Mouse (Mus musculus): ENCODE data around the gene Rab31. TPM values are rescaled to one million over a fixed set of nuclear protein-coding genes. Genes with fewer than 3 reads are reported as not detected.
A peak's percentile ranks its signal among the peaks of the same experiment; 100 is the strongest.

Rab31 gene
- polyA plus RNA-seq, 1 experiment from 2014 or later: 73.3 TPM

- Histone ChIP-seq H3K9ac (no peak overlapping the region), H3K27ac (no peak overlapping the region), H3K4me3 (no peak overlapping the region), H3K9me3 (no peaks in the 10 kb centered on the region), H3K27me3 (replicated peaks) (no peaks in the 10 kb centered on the region), H3K4me1 (no peaks in the 10 kb centered on the region), H3K4me2 (replicated peaks) (no peak overlapping the region), H3K36me3 (peaks cover 3% of the 10 kb centered on the region; the same call in 1 of the 2 replicates)
- 96% methylated on average over 12 of the region's 12 CpGs for WGBS
- ATAC-seq (ENCODE audit: low FRiP score, low read depth): no peak
These were observed 20.9 kb upstream of the Rab31 start for GRCm38 (mm10) chr17:65793307-65793930.

- Histone ChIP-seq H3K9me3 (no peaks in the 10 kb centered on the region), H3K36me3 (peaks cover 6% of the 10 kb centered on the region), H3K4me1 (no peaks in the 10 kb centered on the region), H3K4me3 (no peak overlapping the region), H3K9ac (no peak overlapping the region), H3K27me3 (replicated peaks) (no peaks in the 10 kb centered on the region), H3K27ac (no peak overlapping the region), H3K4me2 (replicated peaks) (no peak overlapping the region)
- WGBS: 93% methylated on average over 2 of the region's 2 CpGs
- ATAC-seq (ENCODE audit: low FRiP score, low read depth): no peak
These were observed 18.6 kb upstream of the Rab31 start for GRCm38 (mm10) chr17:65791161-65791560.

GRCm38 (mm10) chr17:65789576-65789975, 17.0 kb upstream of the Rab31 start:
- H3K9ac ChIP-seq: no peak overlapping the region

GRCm38 (mm10) chr17:65788542-65789291, 16.2 kb upstream of the Rab31 start:
- no peak overlapping the region for H3K27ac ChIP-seq
- H3K4me2 ChIP-seq (replicated peaks): no peak overlapping the region
- WGBS: 81% methylated on average over 12 of the region's 12 CpGs
- H3K4me1 ChIP-seq: peaks cover 8% of the 10 kb centered on the region
- no peaks in the 10 kb centered on the region for H3K9me3 ChIP-seq
- no peak overlapping the region for H3K4me3 ChIP-seq
- no peaks in the 10 kb centered on the region for H3K27me3 ChIP-seq (replicated peaks)
- peaks cover 4% of the 10 kb centered on the region; the same call in 1 of the 2 replicates for H3K36me3 ChIP-seq
- ATAC-seq (ENCODE audit: low FRiP score, low read depth): no peak
- H3K9ac ChIP-seq: no peak overlapping the region

More at GRCm38 (mm10) chr17:65789576-65789975, 17.0 kb upstream of the Rab31 start:
- Histone ChIP-seq H3K9me3 (no peaks in the 10 kb centered on the region), H3K4me3 (no peak overlapping the region), H3K4me2 (replicated peaks) (no peak overlapping the region), H3K27ac (no peak overlapping the region), H3K4me1 (peaks cover 5% of the 10 kb centered on the region), H3K36me3 (peaks cover 4% of the 10 kb centered on the region), H3K27me3 (replicated peaks) (no peaks in the 10 kb centered on the region)
- ATAC-seq (ENCODE audit: low FRiP score, low read depth): no peak
- WGBS: 94% methylated on average over 6 of the region's 6 CpGs

GRCm38 (mm10) chr17:65787261-65787660, 14.7 kb upstream of the Rab31 start:
- no peaks in the 10 kb centered on the region for H3K9me3 ChIP-seq
- H3K27me3 ChIP-seq (replicated peaks): no peaks in the 10 kb centered on the region
- ATAC-seq (ENCODE audit: low FRiP score, low read depth): no peak
- peaks cover 4% of the 10 kb centered on the region; the same call in 1 of the 2 replicates for H3K36me3 ChIP-seq
- H3K4me3 ChIP-seq: no peak overlapping the region
- WGBS: 91% methylated on average over 4 of the region's 4 CpGs
- H3K27ac ChIP-seq: no peak overlapping the region
- H3K4me1 ChIP-seq: peaks cover 8% of the 10 kb centered on the region
- no peak overlapping the region for H3K9ac ChIP-seq
- no peak overlapping the region for H3K4me2 ChIP-seq (replicated peaks)

GRCm38 (mm10) chr17:65786225-65786624, 13.7 kb upstream of the Rab31 start:
- Histone ChIP-seq H3K27ac (no peak overlapping the region), H3K9me3 (no peaks in the 10 kb centered on the region), H3K4me2 (replicated peaks) (no peak overlapping the region), H3K4me3 (no peak overlapping the region), H3K27me3 (replicated peaks) (no peaks in the 10 kb centered on the region), H3K4me1 (peaks cover 14% of the 10 kb centered on the region), H3K36me3 (peaks cover 4% of the 10 kb centered on the region; the same call in 1 of the 2 replicates), H3K9ac (no peak overlapping the region)
- no peak for ATAC-seq (ENCODE audit: low FRiP score, low read depth)
- WGBS: 88% methylated on average over 7 of the region's 7 CpGs

- Histone ChIP-seq H3K27ac (no peak overlapping the region), H3K27me3 (replicated peaks) (no peaks in the 10 kb centered on the region), H3K9me3 (no peaks in the 10 kb centered on the region), H3K9ac (no peak overlapping the region), H3K36me3 (peaks cover 4% of the 10 kb centered on the region; the same call in 1 of the 2 replicates), H3K4me1 (peaks cover 14% of the 10 kb centered on the region), H3K4me2 (replicated peaks) (no peak overlapping the region), H3K4me3 (no peak overlapping the region)
- no peak for ATAC-seq (ENCODE audit: low FRiP score, low read depth)
These were observed 13.2 kb upstream of the Rab31 start for GRCm38 (mm10) chr17:65785707-65786106.

- 80% methylated on average over 8 of the region's 8 CpGs for WGBS
- peaks cover 14% of the 10 kb centered on the region for H3K4me1 ChIP-seq
- ATAC-seq (ENCODE audit: low FRiP score, low read depth): no peak
- peaks cover 4% of the 10 kb centered on the region; the same call in 1 of the 2 replicates for H3K36me3 ChIP-seq
- H3K27ac ChIP-seq: no peak overlapping the region
- no peaks in the 10 kb centered on the region for H3K9me3 ChIP-seq
- H3K4me2 ChIP-seq (replicated peaks): peak overlapping the region; percentile 73
- H3K9ac ChIP-seq: no peak overlapping the region
- H3K27me3 ChIP-seq (replicated peaks): no peaks in the 10 kb centered on the region
- H3K4me3 ChIP-seq: peak overlapping the region; percentile 97
These were observed 12.1 kb upstream of the Rab31 start for GRCm38 (mm10) chr17:65784610-65785140.

GRCm38 (mm10) chr17:65783182-65784161, 10.9 kb upstream of the Rab31 start:
- Histone ChIP-seq H3K27me3 (replicated peaks) (no peaks in the 10 kb centered on the region), H3K4me1 (peaks cover 14% of the 10 kb centered on the region), H3K27ac (peak overlapping the region; percentile 99), H3K36me3 (peaks cover 4% of the 10 kb centered on the region; the same call in 1 of the 2 replicates), H3K4me3 (peak overlapping the region; percentile 97), H3K9me3 (no peaks in the 10 kb centered on the region), H3K4me2 (replicated peaks) (peak overlapping the region; percentile 73), H3K9ac (peak overlapping the region; percentile 97)
- peak; percentile 51 for ATAC-seq (ENCODE audit: low FRiP score, low read depth)
- WGBS: under 1% methylated on average over 67 of the region's 135 CpGs

- Histone ChIP-seq H3K4me3 (peak within 1 kb of the TSS; percentile 97), H3K36me3 (peaks cover 4% of the 10 kb centered on the region; the same call in 1 of the 2 replicates), H3K9me3 (no peaks in the 10 kb centered on the region), H3K4me2 (replicated peaks) (peak within 1 kb of the TSS; percentile 73), H3K27me3 (replicated peaks) (no peaks in the 10 kb centered on the region), H3K4me1 (peaks cover 14% of the 10 kb centered on the region), H3K27ac (peak within 1 kb of the TSS; percentile 99), H3K9ac (peak within 1 kb of the TSS; percentile 97)
- ATAC-seq (ENCODE audit: low FRiP score, low read depth): peak; percentile 88
- under 1% methylated on average over 70 of the region's 81 CpGs for WGBS
These were observed 10.1 kb upstream of the Rab31 start, which contains the start of gene Ppp4r1 for GRCm38 (mm10) chr17:65782551-65783141. Gene Ppp4r1 (plus strand): TSS chr17:65782573.

GRCm38 (mm10) chr17:65780970-65781369, 8.4 kb upstream of the Rab31 start:
- H3K4me2 ChIP-seq (replicated peaks): no peak overlapping the region
- no peak overlapping the region for H3K9ac ChIP-seq
- ATAC-seq (ENCODE audit: low FRiP score, low read depth): no peak
- 98% methylated on average over 2 of the region's 2 CpGs for WGBS
- H3K27me3 ChIP-seq (replicated peaks): no peaks in the 10 kb centered on the region
- peaks cover 14% of the 10 kb centered on the region for H3K4me1 ChIP-seq
- no peaks in the 10 kb centered on the region for H3K9me3 ChIP-seq
- no peak overlapping the region for H3K27ac ChIP-seq
- no peaks in the 10 kb centered on the region for H3K36me3 ChIP-seq
- no peak overlapping the region for H3K4me3 ChIP-seq
